ENCODE assay signal across 20 mouse cellular contexts in genomic region chr11:94941776-94942175, GRCm38 (mm10). TPM values are rescaled to one million over a fixed set of nuclear protein-coding genes. Genes with fewer than 3 reads are reported as not detected.
DNase-seq lines count a peak whose midpoint lies in the region; ATAC-seq and TF ChIP-seq lines count a peak whose summit lies in the region.
"Had no signal": no experiment of that assay in that cellular context is flagged by ENCODE, and none has a peak within 500 bp of the region (broad histone marks: within the 10 kb centered on the region; RNA-seq: fewer than 3 reads in every experiment).

No protein-coding gene starts in this region.

- H3K4me2 ChIP-seq in heart, embryonic 15.5 days: peak overlapping the region; percentile 14; the same call in 1 of the 2 replicates
- peak overlapping the region; percentile 70; the same call in 1 of the 2 replicates for H3K4me2 ChIP-seq in lung, embryonic 14.5 days
- H3K4me2 ChIP-seq in lung, postnatal 0 days (replicated peaks; ENCODE audit: low read depth, low read length): no peak overlapping the region
- H3K4me2 ChIP-seq in limb, embryonic 15.5 days: peak overlapping the region; percentile 64
- H3K4me2 ChIP-seq: hindbrain, embryonic 13.5 days; liver, embryonic 11.5 days had no signal

- peak overlapping the region; percentile 80 for H3K27ac ChIP-seq in heart, embryonic 15.5 days
- peak overlapping the region; percentile 74 for H3K27ac ChIP-seq in lung, embryonic 14.5 days (ENCODE audit: low read depth)
- no peak overlapping the region for H3K27ac ChIP-seq in lung, postnatal 0 days (ENCODE audit: low read length)
- peak overlapping the region; percentile 97 for H3K27ac ChIP-seq in limb, embryonic 15.5 days
- H3K27ac ChIP-seq: hindbrain, embryonic 13.5 days had no signal

- peaks cover 29% of the 10 kb centered on the region for H3K4me1 ChIP-seq in heart, embryonic 15.5 days (replicated peaks)
- H3K4me1 ChIP-seq in lung, embryonic 14.5 days (ENCODE audit: insufficient read depth): no peaks in the 10 kb centered on the region; the same call in 1 of the 2 replicates
- H3K4me1 ChIP-seq in lung, postnatal 0 days (ENCODE audit: insufficient read depth, low read depth, low read length): no peaks in the 10 kb centered on the region
- peaks cover 84% of the 10 kb centered on the region for H3K4me1 ChIP-seq in limb, embryonic 15.5 days

- WGBS in heart, embryonic 15.5 days: 76% methylated on average over 8 of the region's 8 CpGs
- 77% methylated on average over 8 of the region's 8 CpGs for WGBS in lung, embryonic 14.5 days
- WGBS in lung, postnatal 0 days: 71% methylated on average over 8 of the region's 8 CpGs
- WGBS in limb, embryonic 15.5 days: 82% methylated on average over 8 of the region's 8 CpGs

- no peak for TF ChIP-seq EP300 in lung, postnatal 0 days (IDR thresholded peaks at IDR 0.05)

- H3K27me3 ChIP-seq in heart, embryonic 15.5 days: peaks cover 55% of the 10 kb centered on the region
- no peaks in the 10 kb centered on the region; the same call in 1 of the 2 replicates for H3K27me3 ChIP-seq in lung, embryonic 14.5 days (ENCODE audit: insufficient read depth, low read length)
- peaks cover 6% of the 10 kb centered on the region; the same call in 1 of the 2 replicates for H3K27me3 ChIP-seq in lung, postnatal 0 days (replicated peaks; ENCODE audit: insufficient read depth, low read length)
- 0 out of 2 replicates have a peak, but pooled peaks cover 3% of the 10 kb centered on the region for H3K27me3 ChIP-seq in limb, embryonic 15.5 days

- no peak for ATAC-seq in heart, embryonic 15.5 days (replicated peaks; ENCODE audit: insufficient number of reproducible peaks, insufficient read depth, low FRiP score, low read depth)
- ATAC-seq in lung, embryonic 14.5 days (ENCODE audit: insufficient read depth): no peak
- no peak for ATAC-seq in lung, postnatal 0 days
- ATAC-seq in limb, embryonic 15.5 days (ENCODE audit: insufficient number of reproducible peaks, low FRiP score, low TSS enrichment, low read depth): no peak
- ATAC-seq in cerebellum, adult (ENCODE audit: insufficient number of reproducible peaks, low FRiP score, low TSS enrichment): no peak

- no peaks in the 10 kb centered on the region for H3K9me3 ChIP-seq in heart, embryonic 15.5 days (replicated peaks)
- H3K9me3 ChIP-seq in lung, embryonic 14.5 days (ENCODE audit: low read depth, low read length): no peaks in the 10 kb centered on the region
- no peaks in the 10 kb centered on the region for H3K9me3 ChIP-seq in lung, postnatal 0 days (ENCODE audit: low read length)
- no peaks in the 10 kb centered on the region for H3K9me3 ChIP-seq in limb, embryonic 15.5 days
- H3K9me3 ChIP-seq: hindbrain, embryonic 13.5 days had no signal

- H3K4me3 ChIP-seq in heart, embryonic 15.5 days: no peak overlapping the region
- no peak overlapping the region for H3K4me3 ChIP-seq in lung, embryonic 14.5 days (ENCODE audit: low read depth, low read length)
- H3K4me3 ChIP-seq in lung, postnatal 0 days (ENCODE audit: low read depth, low read length): no peak overlapping the region
- H3K4me3 ChIP-seq in limb, embryonic 15.5 days: peak overlapping the region; percentile 61
- H3K4me3 ChIP-seq: hindbrain, embryonic 13.5 days had no signal

- DNase-seq in heart, adult 9 months (ENCODE audit: low spot score in 2 of 2): no peak
- no peak for DNase-seq in lung, embryonic 14.5 days
- DNase-seq in lung, postnatal 0 days (ENCODE audit: low spot score): no peak
- DNase-seq in adrenal gland, adult 18-20 months (ENCODE audit: low spot score in 2 of 2): no peak
- DNase-seq: layer of hippocampus, adult 9-11 months had no signal

- H3K36me3 ChIP-seq in heart, embryonic 15.5 days: no peaks in the 10 kb centered on the region
- peaks cover 91% of the 10 kb centered on the region for H3K36me3 ChIP-seq in lung, embryonic 14.5 days (ENCODE audit: insufficient read depth)
- H3K36me3 ChIP-seq in lung, postnatal 0 days (ENCODE audit: insufficient read depth, low read length): no peaks in the 10 kb centered on the region
- peaks cover 88% of the 10 kb centered on the region for H3K36me3 ChIP-seq in limb, embryonic 15.5 days
- H3K36me3 ChIP-seq: hindbrain, embryonic 13.5 days had no signal

- no peak for TF ChIP-seq CTCF in lung, embryonic 14.5 days (IDR thresholded peaks at IDR 0.05; ENCODE audit: low read depth)
- no peak for TF ChIP-seq CTCF in lung, postnatal 0 days (IDR thresholded peaks at IDR 0.05)

- H3K9ac ChIP-seq in heart, embryonic 15.5 days: no peak overlapping the region
- no peak overlapping the region for H3K9ac ChIP-seq in lung, embryonic 14.5 days
- H3K9ac ChIP-seq in lung, postnatal 0 days (replicated peaks; ENCODE audit: low read depth): no peak overlapping the region
- peak overlapping the region; percentile 35; the same call in 1 of the 2 replicates for H3K9ac ChIP-seq in limb, embryonic 15.5 days
- H3K9ac ChIP-seq: hindbrain, embryonic 13.5 days had no signal

RNA-seq across cellular contexts. Expression of gene Col1a1, which starts 5.8 kb away (rescaled TPM):
- 825 and 1,122 TPM in 2 replicates for polyA plus RNA-seq in heart, embryonic 15.5 days (2015; fragmentation: Nextera tagmentation; extraction: Ambion mirVana)
- 1,035 and 1,062 TPM in 2 replicates for polyA plus RNA-seq in lung, embryonic 14.5 days (2014; fragmentation: Nextera tagmentation; extraction: Ambion mirVana)
- 464 and 478 TPM in 2 replicates for polyA plus RNA-seq in lung, postnatal 0 days (2015; fragmentation: Nextera tagmentation; extraction: Ambion mirVana)
- polyA plus RNA-seq in limb, embryonic 15.5 days (2015; fragmentation: Nextera tagmentation; extraction: Ambion mirVana): 4,882 and 5,832 TPM in 2 replicates
- 10 to 100 TPM; 20.4 to 40.2 TPM for total RNA-seq in adrenal gland, adult 18-20 months (2021)
- total RNA-seq: megakaryocyte progenitor cell, adult 5-6 weeks; neutrophil, adult 5-6 weeks had no signal

RNA-seq across cellular contexts. Expression of gene Hils1, which starts 25.6 kb away (rescaled TPM):
- 0.15 and 0.22 TPM in 2 replicates for polyA plus RNA-seq in heart, embryonic 15.5 days (2015; fragmentation: Nextera tagmentation; extraction: Ambion mirVana)
- not detected in 2 replicates for polyA plus RNA-seq in lung, embryonic 14.5 days (2014; fragmentation: Nextera tagmentation; extraction: Ambion mirVana)
- not detected in 2 replicates for polyA plus RNA-seq in lung, postnatal 0 days (2015; fragmentation: Nextera tagmentation; extraction: Ambion mirVana)
- polyA plus RNA-seq in limb, embryonic 15.5 days (2015; fragmentation: Nextera tagmentation; extraction: Ambion mirVana): 0.42 TPM in 1 of 2 replicates, not detected in the other
- total RNA-seq in adrenal gland, adult 18-20 months (2021): not detected
- total RNA-seq: ES-E14; gastrocnemius, postnatal 36 days; heart, postnatal 10 days; left cerebral cortex, postnatal 10 days; megakaryocyte progenitor cell, adult 5-6 weeks; neutrophil, adult 5-6 weeks had no signal
- polyA plus RNA-seq: frontal cortex, adult 2 months; hindbrain, embryonic 13.5 days; intestine, embryonic 14.5 days; liver, embryonic 11.5 days; lung, embryonic 16.5 days; midbrain, embryonic 14.5 days had no signal

RNA-seq across cellular contexts. Expression of gene Sgca, which starts 34.4 kb away (rescaled TPM):
- 22.1 and 24.7 TPM in 2 replicates for polyA plus RNA-seq in heart, embryonic 15.5 days (2015; fragmentation: Nextera tagmentation; extraction: Ambion mirVana)
- polyA plus RNA-seq in lung, embryonic 14.5 days (2014; fragmentation: Nextera tagmentation; extraction: Ambion mirVana): 0.35 TPM in 1 of 2 replicates, not detected in the other
- polyA plus RNA-seq in lung, postnatal 0 days (2015; fragmentation: Nextera tagmentation; extraction: Ambion mirVana): 0.33 and 0.55 TPM in 2 replicates
- polyA plus RNA-seq in limb, embryonic 15.5 days (2015; fragmentation: Nextera tagmentation; extraction: Ambion mirVana): 7.5 and 18.9 TPM in 2 replicates
- total RNA-seq in adrenal gland, adult 18-20 months (2021): under 1 TPM in 1 of 2 experiments, not detected in 1; 0.80 TPM
- total RNA-seq: ES-E14; megakaryocyte progenitor cell, adult 5-6 weeks; neutrophil, adult 5-6 weeks had no signal
- polyA plus RNA-seq: intestine, embryonic 14.5 days; midbrain, embryonic 14.5 days had no signal

RNA-seq across cellular contexts. Expression of gene Ppp1r9b, which starts 49.1 kb away (rescaled TPM):
- 5.0 and 6.6 TPM in 2 replicates for polyA plus RNA-seq in heart, embryonic 15.5 days (2015; fragmentation: Nextera tagmentation; extraction: Ambion mirVana)
- polyA plus RNA-seq in lung, embryonic 14.5 days (2014; fragmentation: Nextera tagmentation; extraction: Ambion mirVana): 13.0 and 14.3 TPM in 2 replicates
- polyA plus RNA-seq in lung, postnatal 0 days (2015; fragmentation: Nextera tagmentation; extraction: Ambion mirVana): 9.8 and 11.5 TPM in 2 replicates
- polyA plus RNA-seq in limb, embryonic 15.5 days (2015; fragmentation: Nextera tagmentation; extraction: Ambion mirVana): 9.7 and 9.9 TPM in 2 replicates
- 100 to 1,000 TPM; 107 to 115 TPM for total RNA-seq in adrenal gland, adult 18-20 months (2021)
